Mouse (Mus musculus) G1E (cell line): ENCODE measurements around the gene Yipf3. TPM values are rescaled to one million over a fixed set of nuclear protein-coding genes. Genes with fewer than 3 reads are reported as not detected.

Source experiments
- ATAC-seq: 2 replicates; pipeline ENCODE4 v1.8.0; 2016; ENCODE audit warnings: mild to moderate bottlenecking; ENCODE audit not compliant: insufficient number of reproducible peaks, poor library complexity, low FRiP score, severe bottlenecking; ENCODE audit errors: extremely low read depth
- DNase-seq: peaks from one replicate; pipeline ENCODE4 v3.0.0; 2012; ENCODE audit warnings: low spot score
- H3K27me3 ChIP-seq: 2 replicates; pipeline ENCODE4 v1.6.1; 2012; ENCODE audit warnings: mild to moderate bottlenecking, low read length, inconsistent platforms; ENCODE audit not compliant: insufficient read depth
- H3K36me3 ChIP-seq: replicated peaks from 2 replicates; pipeline ENCODE3; 2012; ENCODE audit warnings: mild to moderate bottlenecking, inconsistent platforms
- H3K4me1 ChIP-seq: 2 replicates; pipeline ENCODE4 v1.6.1; 2012; ENCODE audit warnings: low read depth, low read length, inconsistent platforms, mixed read lengths; ENCODE audit not compliant: insufficient read depth
- H3K4me3 ChIP-seq: 2 replicates; pipeline ENCODE4 v1.5.1; 2012; ENCODE audit warnings: low read depth, mild to moderate bottlenecking, inconsistent platforms, low read length, moderate library complexity, mixed read lengths
- H3K9me3 ChIP-seq: replicated peaks from 2 replicates; pipeline ENCODE4 v1.6.1; 2012; ENCODE audit warnings: inconsistent platforms
- CTCF ChIP-seq: IDR thresholded peaks from 2 replicates; pipeline ENCODE4 v1.5.1; 2012; ENCODE audit warnings: low read depth, low read length, inconsistent platforms, mixed read lengths
- GATA1 ChIP-seq: IDR thresholded peaks from 2 replicates; pipeline ENCODE4 v1.6.1; 2012; ENCODE audit warnings: borderline replicate concordance, low read length, inconsistent platforms, mixed read lengths
- GATA2 ChIP-seq: IDR thresholded peaks from 2 replicates; pipeline ENCODE4 v1.6.1; 2012; ENCODE audit warnings: low read depth, low read length, inconsistent platforms, borderline replicate concordance
- POLR2AphosphoS5 ChIP-seq: IDR thresholded peaks from 2 replicates; pipeline ENCODE4 v1.6.1; 2012; ENCODE audit warnings: low read depth, low read length, inconsistent platforms; ENCODE audit not compliant: insufficient replicate concordance
- TAL1 ChIP-seq: conservative IDR thresholded peaks from 2 replicates; pipeline ENCODE4 v1.6.1; 2012; ENCODE audit warnings: low read depth, low read length, inconsistent platforms, mixed read lengths
- polyA plus RNA-seq: library from polyadenylated mRNA; stranded (reverse); fragments of >175 nt; gene quantifications from 2 replicates; pipeline ENCODE4 v1.2.3, GENCODE M21; 2012
- total RNA-seq, 2 experiments: library from RNA; stranded (forward) in 1 of 2; stranded (reverse) in 1 of 2; fragments of 200-1000 nt in 1 of 2; fragments of >200 nt in 1 of 2; fragmentation: Nextera tagmentation in 1 of 2; gene quantifications; 2 replicates each; pipeline ENCODE4 v1.2.3; 2014 to 2017

Gene Yipf3
- total and polyA plus RNA-seq, 3 experiments, result 28.1 to 72.4 (median 31.3) TPM

GRCm38 (mm10) chr17:46283911-46284310 is 36.0 kb downstream of the Yipf3 start:
- H3K4me1 ChIP-seq, result peaks cover 42% of the 10 kb centered on the region
- DNase-seq (no peak), ATAC-seq (no peak)
- H3K9me3 ChIP-seq, result no peaks in the 10 kb centered on the region
- H3K27me3 ChIP-seq, result peaks cover 26% of the 10 kb centered on the region
- H3K36me3 ChIP-seq, result peaks cover 30% of the 10 kb centered on the region
- H3K4me3 ChIP-seq, result no peak overlapping the region
- TF ChIP-seq GATA2 (no peak), TAL1 (no peak), POLR2AphosphoS5 (no peak), CTCF (no peak), GATA1 (no peak)

- H3K36me3 ChIP-seq, result peaks cover 23% of the 10 kb centered on the region
- H3K9me3 ChIP-seq, result no peaks in the 10 kb centered on the region
- DNase-seq (no peak), ATAC-seq (no peak)
- peaks cover 34% of the 10 kb centered on the region for H3K27me3 ChIP-seq
- H3K4me1 ChIP-seq, result peaks cover 38% of the 10 kb centered on the region
- TF ChIP-seq GATA2, result no peak
- no peak for TF ChIP-seq GATA1
- TF ChIP-seq TAL1, result no peak
- no peak overlapping the region for H3K4me3 ChIP-seq
Measured at GRCm38 (mm10) chr17:46284653-46285052, 36.8 kb downstream of the Yipf3 start.

DNA sequence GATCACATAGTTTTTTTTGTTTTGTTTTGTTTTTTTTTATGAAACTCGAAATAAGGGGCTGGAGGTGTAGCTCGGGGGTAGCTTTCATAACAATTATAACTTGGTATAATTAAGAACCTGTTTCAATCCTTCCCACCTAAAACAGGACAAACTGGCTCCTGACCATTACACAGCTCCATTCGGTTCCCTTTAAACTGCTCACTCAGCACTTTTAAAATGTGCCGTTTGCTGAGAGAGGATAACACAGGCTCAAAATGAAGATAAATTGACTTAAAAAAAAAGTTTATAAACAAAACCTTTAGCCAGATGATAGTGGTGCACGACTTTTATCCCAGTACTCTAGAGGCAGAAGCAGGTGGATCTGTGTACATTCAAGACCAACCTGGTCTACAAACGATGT is 37.5 kb downstream of the Yipf3 start:
- H3K27me3 ChIP-seq, result peaks cover 38% of the 10 kb centered on the region
- peaks cover 34% of the 10 kb centered on the region for H3K4me1 ChIP-seq
- ATAC-seq, result no peak
- no peak overlapping the region for H3K4me3 ChIP-seq
- peaks cover 15% of the 10 kb centered on the region for H3K36me3 ChIP-seq
- no peaks in the 10 kb centered on the region for H3K9me3 ChIP-seq
- DNase-seq, result no peak
- TF ChIP-seq POLR2AphosphoS5, result no peak
- no peak for TF ChIP-seq CTCF
- no peak for TF ChIP-seq GATA2
- TF ChIP-seq TAL1, result no peak
- no peak for TF ChIP-seq GATA1

DNA sequence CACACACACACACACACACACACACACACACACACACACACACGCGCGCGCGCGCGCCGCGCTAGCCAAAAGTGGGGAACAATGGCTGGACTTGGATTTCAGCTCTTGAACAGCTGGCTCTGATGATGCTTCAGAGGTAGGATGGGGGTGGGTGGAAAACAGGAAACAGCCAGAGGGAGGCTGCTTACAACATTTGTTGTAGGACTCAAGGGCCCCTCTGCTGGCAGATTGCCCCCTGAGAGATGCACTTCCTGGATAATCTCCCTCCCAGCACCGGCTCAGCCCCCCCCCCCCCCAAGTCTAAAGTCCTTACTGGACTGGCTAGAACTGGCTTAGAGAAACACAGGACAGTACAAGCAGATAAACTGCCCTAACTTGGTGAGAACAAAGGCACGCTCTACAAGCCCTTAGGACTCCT is 39.8 kb downstream of the Yipf3 start:
- ATAC-seq (no peak), DNase-seq (no peak)
- peaks cover 15% of the 10 kb centered on the region for H3K4me1 ChIP-seq
- TF ChIP-seq CTCF, result no peak
- no peak for TF ChIP-seq TAL1
- TF ChIP-seq GATA2, result no peak
- no peak for TF ChIP-seq GATA1
- no peak for TF ChIP-seq POLR2AphosphoS5
- no peaks in the 10 kb centered on the region for H3K9me3 ChIP-seq
- no peaks in the 10 kb centered on the region for H3K36me3 ChIP-seq
- H3K27me3 ChIP-seq, result peaks cover 50% of the 10 kb centered on the region
- H3K4me3 ChIP-seq, result no peak overlapping the region

GRCm38 (mm10) chr17:46296601-46297000 is 48.7 kb downstream of the Yipf3 start:
- Histone ChIP-seq H3K4me1 (peaks cover 15% of the 10 kb centered on the region), H3K9me3 (no peaks in the 10 kb centered on the region), H3K36me3 (no peaks in the 10 kb centered on the region), H3K4me3 (no peak overlapping the region), H3K27me3 (peaks cover 59% of the 10 kb centered on the region)
- no peak for TF ChIP-seq GATA2
- TF ChIP-seq CTCF, result no peak
- TF ChIP-seq TAL1, result no peak
- TF ChIP-seq POLR2AphosphoS5, result no peak
- TF ChIP-seq GATA1, result no peak
- DNase-seq (no peak), ATAC-seq (no peak)

GRCm38 (mm10) chr17:46297028-46297363 is 49.1 kb downstream of the Yipf3 start:
- TF ChIP-seq GATA2 (no peak), GATA1 (no peak), POLR2AphosphoS5 (no peak), TAL1 (no peak), CTCF (no peak)

More at GRCm38 (mm10) chr17:46297028-46297363, 49.1 kb downstream of the Yipf3 start:
- Histone ChIP-seq H3K36me3 (peaks cover 2% of the 10 kb centered on the region), H3K4me3 (no peak overlapping the region), H3K27me3 (peaks cover 56% of the 10 kb centered on the region), H3K4me1 (peaks cover 15% of the 10 kb centered on the region), H3K9me3 (no peaks in the 10 kb centered on the region)
- ATAC-seq (no peak), DNase-seq (no peak)
